Mouse (Mus musculus) liver, embryonic 14.5 days (tissue): Measurements from ENCODE around the gene Krtap29-1. TPM values are rescaled to one million over a fixed set of nuclear protein-coding genes. Genes with fewer than 3 reads are reported as not detected.

Experiments
- ATAC-seq: fragments of 200-750 bp; cut with Nextera tagmentation; 2 replicates; pipeline ENCODE4 v1.8.0; 2017; ENCODE audit warnings: moderate number of reproducible peaks, mild to moderate bottlenecking, moderate library complexity; ENCODE audit not compliant: insufficient read depth
- DNase-seq, 3 experiments: peaks; one replicate each; pipeline ENCODE4 v3.0.0-alpha.2; 2012 to 2013; ENCODE audit warnings: low read depth in 3 of 3, low spot score in 3 of 3
- H3K27ac ChIP-seq: fragments of 300-500 bp; sonication (generic); 2 replicates; pipeline ENCODE4 v1.5.1; 2014; ENCODE audit warnings: moderate library complexity, mild to moderate bottlenecking, control low read depth, inconsistent platforms
- H3K27me3 ChIP-seq: fragments of 300-500 bp; sonication (generic); 2 replicates; pipeline ENCODE4 v1.6.1; 2014; ENCODE audit warnings: mild to moderate bottlenecking, low read length, moderate library complexity; ENCODE audit not compliant: control insufficient read depth, insufficient read depth
- H3K36me3 ChIP-seq: fragments of 300-500 bp; sonication (generic); replicated peaks from 2 replicates; pipeline ENCODE4 v1.6.1; 2014; ENCODE audit warnings: low read depth; ENCODE audit not compliant: control insufficient read depth, insufficient read depth
- H3K4me1 ChIP-seq, 2 experiments: fragments of 200-500 bp in 1 of 2; fragments of 300-500 bp in 1 of 2; sonication (generic) in 1 of 2; replicated peaks; 2 replicates each; pipeline ENCODE4 v1.6.1; 2012 to 2014; ENCODE audit warnings: antibody characterized with exemption in 1 of 2, inconsistent platforms in 1 of 2, low read length in 1 of 2; ENCODE audit not compliant: control insufficient read depth in 2 of 2, insufficient read depth in 2 of 2
- H3K4me2 ChIP-seq: fragments of 300-500 bp; sonication (generic); 2 replicates; pipeline ENCODE4 v1.6.1; 2014; ENCODE audit warnings: low read depth, mild to moderate bottlenecking, control low read depth, moderate library complexity
- H3K4me3 ChIP-seq, 2 experiments: fragments of 200-500 bp in 1 of 2; fragments of 300-500 bp in 1 of 2; sonication (generic) in 1 of 2; 2 replicates each; pipeline ENCODE4 v1.5.1; 2012 to 2014; ENCODE audit warnings: low read depth in 2 of 2, low read length in 2 of 2, mild to moderate bottlenecking in 2 of 2, control low read depth in 1 of 2, inconsistent platforms in 1 of 2, moderate library complexity in 1 of 2; ENCODE audit not compliant: insufficient read depth in 1 of 2
- H3K9ac ChIP-seq: fragments of 300-500 bp; sonication (generic); replicated peaks from 2 replicates; pipeline ENCODE4 v1.6.1; 2014; ENCODE audit warnings: mild to moderate bottlenecking, control low read depth, moderate library complexity
- H3K9me3 ChIP-seq: fragments of 300-500 bp; sonication (generic); 2 replicates; pipeline ENCODE4 v1.6.1; 2016; ENCODE audit warnings: low read length, mixed read lengths; ENCODE audit not compliant: control insufficient read depth
- CTCF ChIP-seq: IDR thresholded peaks from 2 replicates; pipeline ENCODE4 v1.5.1; 2016; ENCODE audit warnings: antibody characterized with exemption, low read depth, control low read depth
- EP300 ChIP-seq: IDR thresholded peaks from 2 replicates; pipeline ENCODE4 v1.6.1; 2016; ENCODE audit warnings: antibody characterized with exemption, low read depth
- WGBS: fragments of 180-500 bp; shearing (Covaris S2); extraction: QIAGEN DNeasy Blood & Tissue Kit; methylation state at CpG from one replicate; pipeline ENCODE4 v1.1.7; 2014; ENCODE audit not compliant: insufficient replicate concordance; 5-methylcytosine and 5-hydroxymethylcytosine counted together
- polyA plus RNA-seq, 2 experiments: library from polyadenylated mRNA; depleted of rRNA in 1 of 2; stranded (reverse) in 1 of 2; unstranded in 1 of 2; fragments of >200 nt; fragmentation: Nextera tagmentation in 1 of 2; extraction: Ambion mirVana in 1 of 2; gene quantifications; 2 replicates each; pipeline versions ENCODE4 v1.2.1 to v1.2.3; 2012 to 2014

Krtap29-1 gene
- polyA plus RNA-seq, 2 experiments, result not detected

GRCm38 (mm10) chr11:99999091-99999490 lies 20.2 kb upstream of the Krtap29-1 start:
- DNase-seq (no peak), ATAC-seq (no peak)
- no peak overlapping the region for H3K9ac ChIP-seq
- TF ChIP-seq CTCF, result no peak
- no peak for TF ChIP-seq EP300
- no peak overlapping the region for H3K27ac ChIP-seq
- no peaks in the 10 kb centered on the region for H3K27me3 ChIP-seq
- no peak overlapping the region for H3K4me3 ChIP-seq
- no peaks in the 10 kb centered on the region for H3K4me1 ChIP-seq
- no peaks in the 10 kb centered on the region for H3K36me3 ChIP-seq
- no peaks in the 10 kb centered on the region for H3K9me3 ChIP-seq
- WGBS, result 68% methylated on average over 7 of the region's 7 CpGs
- no peak overlapping the region for H3K4me2 ChIP-seq

DNA sequence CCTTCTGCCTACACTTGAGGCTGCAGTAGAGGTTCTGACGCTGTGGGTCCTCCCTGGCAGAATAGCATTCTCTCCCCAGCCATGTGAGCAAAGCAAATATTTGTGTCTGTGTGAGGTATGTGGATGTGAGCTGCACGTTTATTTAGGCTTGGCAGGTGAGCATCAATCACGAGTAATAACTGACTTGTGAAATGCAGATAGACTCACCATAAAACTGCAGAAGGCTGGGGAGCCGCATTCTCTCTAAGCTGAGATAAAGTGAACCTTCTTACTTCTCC lies 15.5 kb upstream of the Krtap29-1 start:
- 31% methylated on average over 4 of the region's 4 CpGs for WGBS
- no peaks in the 10 kb centered on the region for H3K27me3 ChIP-seq
- no peak for ATAC-seq
- no peak overlapping the region for H3K4me3 ChIP-seq
- H3K4me2 ChIP-seq, result no peak overlapping the region
- TF ChIP-seq EP300 (no peak), CTCF (no peak)
- no peak overlapping the region for H3K9ac ChIP-seq
- H3K4me1 ChIP-seq, result no peaks in the 10 kb centered on the region
- DNase-seq, result no peak
- no peak overlapping the region for H3K27ac ChIP-seq
- H3K9me3 ChIP-seq, result no peaks in the 10 kb centered on the region
- no peaks in the 10 kb centered on the region for H3K36me3 ChIP-seq

DNA sequence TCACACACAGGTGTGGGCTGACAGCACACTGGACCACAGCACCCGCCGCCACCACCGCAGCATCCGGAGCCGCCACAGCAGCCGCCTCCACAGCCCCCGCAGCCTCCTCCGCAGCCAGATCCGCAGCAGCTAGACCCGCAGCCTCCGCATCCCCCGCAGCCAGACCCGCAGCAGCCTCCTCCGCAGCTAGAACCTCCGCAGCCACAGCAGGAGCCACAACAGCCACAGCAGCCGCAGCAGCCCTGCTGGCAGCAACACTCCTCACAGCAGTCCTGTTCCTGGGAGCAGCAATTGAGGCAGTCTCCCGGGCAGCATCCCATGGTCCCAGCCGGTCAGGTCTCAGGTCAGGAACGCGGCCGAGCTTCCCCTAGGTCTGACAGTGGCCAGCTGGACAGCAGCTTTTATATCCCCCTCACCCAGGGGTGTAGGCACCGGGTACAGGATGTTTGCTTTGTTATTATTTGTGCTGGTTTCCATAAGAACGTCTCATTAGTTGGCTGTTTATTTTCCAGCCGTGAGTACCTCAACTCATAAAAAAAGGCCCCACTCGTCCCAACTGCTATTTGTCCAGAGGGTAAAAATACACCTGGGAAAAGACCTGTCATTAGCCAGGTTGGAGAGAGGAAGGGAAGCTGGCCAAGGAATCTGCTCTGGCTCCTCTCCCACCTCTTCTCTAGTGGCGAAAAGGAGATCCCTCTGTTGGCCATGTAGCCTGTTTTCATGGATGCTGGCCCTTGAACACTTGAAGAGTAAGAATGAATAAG lies 14.9 kb upstream of the Krtap29-1 start, which contains the start of gene Krtap17-1:
TSS of gene Krtap17-1 (minus strand) at position 375 of the 764 bp plus-strand sequence.
- Histone ChIP-seq H3K4me3 (no peak within 1 kb of the TSS), H3K9me3 (no peaks in the 10 kb centered on the region), H3K27ac (no peak within 1 kb of the TSS), H3K4me2 (no peak within 1 kb of the TSS), H3K27me3 (no peaks in the 10 kb centered on the region), H3K4me1 (no peaks in the 10 kb centered on the region), H3K9ac (no peak within 1 kb of the TSS), H3K36me3 (no peaks in the 10 kb centered on the region)
- ATAC-seq (no peak), DNase-seq (no peak)
- 25% methylated on average over 26 of the region's 26 CpGs for WGBS
- TF ChIP-seq CTCF, result no peak
- TF ChIP-seq EP300, result no peak

DNA sequence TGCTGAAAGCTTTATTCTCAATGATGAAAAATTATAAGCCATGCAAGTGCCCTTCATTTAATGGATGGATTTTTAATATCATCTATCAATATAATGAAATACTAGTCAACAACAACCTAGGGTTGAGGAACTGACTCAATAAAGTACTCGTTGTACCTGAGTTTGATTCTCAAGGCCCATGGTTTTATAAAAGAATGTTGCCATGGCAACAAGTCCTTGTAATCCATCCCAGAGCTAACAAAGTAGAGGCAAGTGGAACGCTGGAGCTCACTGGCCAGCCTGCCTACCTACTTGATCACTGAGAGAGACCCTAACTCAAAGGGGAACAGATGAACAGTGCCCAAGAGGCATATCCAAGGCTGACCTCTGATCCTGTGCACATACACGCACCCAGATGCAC lies 11.7 kb upstream of the Krtap29-1 start:
- no peak overlapping the region for H3K4me3 ChIP-seq
- H3K27ac ChIP-seq, result no peak overlapping the region
- no peak overlapping the region for H3K9ac ChIP-seq
- 64% methylated on average over 3 of the region's 3 CpGs for WGBS
- no peak overlapping the region for H3K4me2 ChIP-seq
- no peak for DNase-seq
- ATAC-seq, result no peak
- H3K9me3 ChIP-seq, result no peaks in the 10 kb centered on the region
- no peaks in the 10 kb centered on the region for H3K27me3 ChIP-seq
- no peaks in the 10 kb centered on the region for H3K4me1 ChIP-seq
- no peak for TF ChIP-seq CTCF
- no peak for TF ChIP-seq EP300
- H3K36me3 ChIP-seq, result no peaks in the 10 kb centered on the region

- TF ChIP-seq EP300 (no peak), CTCF (no peak)
- H3K4me2 ChIP-seq, result no peak overlapping the region
- H3K4me3 ChIP-seq, result no peak overlapping the region
- no peaks in the 10 kb centered on the region for H3K36me3 ChIP-seq
- no peak overlapping the region for H3K27ac ChIP-seq
- ATAC-seq (no peak), DNase-seq (no peak)
- no peaks in the 10 kb centered on the region for H3K27me3 ChIP-seq
- no peaks in the 10 kb centered on the region for H3K9me3 ChIP-seq
- no peak overlapping the region for H3K9ac ChIP-seq
- H3K4me1 ChIP-seq, result no peaks in the 10 kb centered on the region
- WGBS, result 53% methylated on average over 6 of the region's 6 CpGs
Measured at GRCm38 (mm10) chr11:99989881-99990405, 11.1 kb upstream of the Krtap29-1 start.
